Mouse (Mus musculus) cortical plate, adult 2 months (tissue): ENCODE data around the gene Coro7. TPM values are rescaled to one million over a fixed set of nuclear protein-coding genes. Genes with fewer than 3 reads are reported as not detected.

Experiments
- H3K27ac ChIP-seq: fragments of 200-500 bp; 2 replicates; pipeline ENCODE4 v1.5.1; 2012; ENCODE audit warnings: low read length, control low read depth, inconsistent platforms; ENCODE audit not compliant: insufficient read depth
- H3K4me1 ChIP-seq: fragments of 200-500 bp; 2 replicates; pipeline ENCODE4 v1.6.1; 2011; ENCODE audit warnings: low read length; ENCODE audit not compliant: control insufficient read depth, insufficient read depth
- H3K4me3 ChIP-seq: fragments of 200-500 bp; 2 replicates; pipeline ENCODE4 v1.5.1; 2011; ENCODE audit warnings: mild to moderate bottlenecking, low read length, control low read depth; ENCODE audit not compliant: insufficient read depth
- CTCF ChIP-seq: fragments of 200-500 bp; IDR thresholded peaks from 2 replicates; pipeline ENCODE4 v1.5.1; 2011; ENCODE audit warnings: mild to moderate bottlenecking, control low read depth, low read length; ENCODE audit not compliant: insufficient read depth; ENCODE audit errors: extremely low read depth
- POLR2A ChIP-seq: fragments of 200-500 bp; IDR thresholded peaks from 2 replicates; pipeline ENCODE4 v1.6.1; 2011; ENCODE audit warnings: mild to moderate bottlenecking, low read length, control low read depth; ENCODE audit not compliant: insufficient read depth; ENCODE audit errors: extremely low read depth
- polyA plus RNA-seq: library from polyadenylated mRNA; depleted of rRNA; stranded (reverse); fragments of >200 nt; gene quantifications from 2 replicates; pipeline ENCODE4 v1.2.3, GENCODE M21; 2012

Gene Coro7
- polyA plus RNA-seq, 1 experiment = 103 TPM

DNA sequence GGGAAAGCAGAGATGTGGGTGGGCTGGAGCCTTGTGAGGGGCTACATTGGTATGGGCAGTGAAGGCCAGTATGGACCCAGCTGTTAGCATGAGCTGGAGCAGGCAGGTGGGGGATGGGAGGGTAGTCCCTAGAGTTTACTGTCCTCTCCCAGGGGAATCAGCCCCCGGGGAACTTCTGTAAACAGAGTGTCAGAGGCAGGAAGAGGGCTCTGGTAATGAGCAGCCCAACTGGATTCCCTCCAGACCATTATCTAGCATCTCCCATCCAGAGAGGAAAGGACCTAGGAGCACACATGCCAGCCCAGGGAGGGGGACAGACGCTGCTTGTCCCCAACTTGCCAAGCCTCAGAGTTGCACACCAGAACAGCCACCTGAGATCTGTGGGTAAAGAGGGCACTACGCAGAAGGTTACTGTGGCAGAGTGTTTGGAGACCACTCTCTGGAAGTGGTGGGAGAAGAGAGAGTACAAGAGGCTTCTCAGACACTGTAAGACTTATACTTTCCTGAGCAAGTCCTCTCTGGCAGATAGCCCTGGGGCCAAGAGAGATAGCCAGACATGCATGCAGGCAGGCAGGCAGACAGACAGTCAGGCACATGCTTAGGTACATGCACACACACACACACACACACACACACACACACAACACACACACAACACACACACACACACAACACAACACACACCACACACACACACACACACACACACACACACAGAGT is 38.3 kb downstream of the Coro7 start:
- Histone ChIP-seq H3K4me3 (peak overlapping the region; percentile 56; the same call in 1 of the 2 replicates), H3K4me1 (peaks cover 17% of the 10 kb centered on the region), H3K27ac (0 out of 2 replicates have a peak overlapping the region, but pooled peaks have one; percentile 33)
- TF ChIP-seq CTCF = no peak

DNA sequence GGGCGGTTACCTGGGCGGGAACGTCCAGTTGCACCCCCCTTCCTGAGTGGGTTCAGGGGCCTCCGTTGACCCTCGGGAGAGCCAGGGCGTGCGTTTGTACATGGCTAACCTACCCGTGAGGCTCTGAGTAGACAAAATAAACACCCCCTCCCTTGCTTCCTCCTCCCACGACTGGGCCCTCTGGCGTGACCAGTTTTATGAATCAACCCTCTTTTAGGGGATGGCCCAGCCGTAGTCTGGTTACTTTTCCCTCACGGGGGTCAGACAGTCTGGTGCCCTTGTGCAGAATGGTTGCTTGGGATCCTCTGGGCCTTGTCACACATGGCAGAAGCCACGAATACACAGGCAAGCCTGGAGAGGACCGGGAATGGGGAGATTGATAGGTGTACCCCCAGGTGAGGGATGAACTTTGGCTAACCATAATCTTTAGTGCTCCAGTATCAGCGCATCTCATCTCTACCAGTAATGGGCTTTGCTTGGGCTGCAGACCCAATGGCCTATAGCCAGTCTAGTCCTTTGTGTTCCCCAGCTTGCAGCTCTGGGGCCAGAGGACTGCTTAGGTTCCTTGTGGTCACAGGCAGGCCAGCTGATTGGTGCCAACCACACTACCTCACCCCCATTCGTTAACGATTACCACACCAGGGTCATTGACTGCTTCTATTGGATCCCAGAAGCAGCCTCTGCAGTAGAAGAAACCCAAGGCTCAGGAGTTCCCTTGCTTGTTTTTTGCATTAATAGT is 39.1 kb downstream of the Coro7 start:
- TF ChIP-seq CTCF = no peak
- TF ChIP-seq POLR2A = no peak
- peak overlapping the region; percentile 56 for H3K4me3 ChIP-seq
- H3K27ac ChIP-seq = peak overlapping the region; percentile 32
- H3K4me1 ChIP-seq = peaks cover 17% of the 10 kb centered on the region

GRCm38 (mm10) chr16:4639831-4640237 is 39.7 kb downstream of the Coro7 start, which contains the start of the genes Vasn and Dnaja3:
TSS of gene Vasn (plus strand) at chr16:4639941.
TSS of gene Dnaja3 (plus strand) at chr16:4639989.
- H3K4me1 ChIP-seq = peaks cover 17% of the 10 kb centered on the region
- TF ChIP-seq CTCF (no peak), POLR2A (peak; percentile 81)
- H3K4me3 ChIP-seq = peak within 1 kb of the TSS; percentile 56
- peak within 1 kb of the TSS; percentile 32 for H3K27ac ChIP-seq

- peaks cover 12% of the 10 kb centered on the region for H3K4me1 ChIP-seq
These were observed 40.6 kb downstream of the Coro7 start for GRCm38 (mm10) chr16:4638891-4639390.

GRCm38 (mm10) chr16:4635760-4636159 is 43.8 kb downstream of the Coro7 start:
- Histone ChIP-seq H3K4me1 (no peaks in the 10 kb centered on the region), H3K4me3 (no peak overlapping the region), H3K27ac (no peak overlapping the region)
- no peak for TF ChIP-seq CTCF
- TF ChIP-seq POLR2A = no peak

More at GRCm38 (mm10) chr16:4638891-4639390, 40.6 kb downstream of the Coro7 start:
- Histone ChIP-seq H3K4me3 (no peak overlapping the region), H3K27ac (no peak overlapping the region)
- TF ChIP-seq POLR2A (no peak), CTCF (no peak)

DNA sequence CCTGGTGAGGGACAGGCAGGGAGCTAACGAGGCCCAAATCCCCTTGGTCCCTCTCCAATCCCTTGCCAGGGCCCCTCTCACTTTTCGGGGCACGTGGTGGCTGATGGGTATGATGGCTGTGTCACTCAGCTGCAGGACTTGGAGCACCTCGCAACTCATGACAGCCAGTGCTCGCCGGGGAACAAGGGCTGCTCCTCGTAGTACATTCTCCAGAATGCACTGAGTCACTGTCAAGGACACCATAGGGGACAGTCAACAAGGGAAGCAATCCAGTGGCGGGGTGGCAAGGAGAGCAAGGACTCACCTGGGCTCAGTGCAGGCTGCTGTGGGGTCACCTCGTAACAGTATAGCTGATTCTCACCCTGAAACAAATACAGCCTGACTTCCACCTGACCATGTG is 44.9 kb downstream of the Coro7 start:
- H3K4me3 ChIP-seq = no peak overlapping the region

DNA sequence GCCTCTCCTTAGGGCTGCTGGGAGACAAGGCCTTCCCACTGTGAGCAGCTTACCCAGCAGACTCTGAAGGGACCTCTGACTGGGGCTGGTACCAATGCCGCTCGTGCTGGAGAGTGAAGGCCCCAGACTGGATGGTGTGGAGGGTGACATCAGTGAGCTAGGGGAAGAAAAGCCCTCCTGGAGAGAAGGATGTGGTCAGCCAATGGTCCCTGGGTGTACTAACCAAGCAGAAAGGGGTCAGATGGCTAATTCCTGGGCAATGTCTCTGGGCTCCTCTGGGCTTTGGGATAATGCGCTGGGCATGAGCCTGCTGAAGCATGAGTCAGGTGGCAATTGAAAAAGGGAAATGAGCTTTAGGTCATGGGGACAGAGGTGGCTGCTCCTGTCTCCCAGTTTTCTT is 45.9 kb downstream of the Coro7 start:
- H3K4me3 ChIP-seq = no peak overlapping the region
- H3K4me1 ChIP-seq = no peaks in the 10 kb centered on the region
- TF ChIP-seq POLR2A (no peak), CTCF (no peak)
- no peak overlapping the region for H3K27ac ChIP-seq

More for the DNA sequence above, 44.9 kb downstream of the Coro7 start:
- Histone ChIP-seq H3K4me1 (no peaks in the 10 kb centered on the region), H3K27ac (no peak overlapping the region)
- TF ChIP-seq CTCF (no peak), POLR2A (no peak)

DNA sequence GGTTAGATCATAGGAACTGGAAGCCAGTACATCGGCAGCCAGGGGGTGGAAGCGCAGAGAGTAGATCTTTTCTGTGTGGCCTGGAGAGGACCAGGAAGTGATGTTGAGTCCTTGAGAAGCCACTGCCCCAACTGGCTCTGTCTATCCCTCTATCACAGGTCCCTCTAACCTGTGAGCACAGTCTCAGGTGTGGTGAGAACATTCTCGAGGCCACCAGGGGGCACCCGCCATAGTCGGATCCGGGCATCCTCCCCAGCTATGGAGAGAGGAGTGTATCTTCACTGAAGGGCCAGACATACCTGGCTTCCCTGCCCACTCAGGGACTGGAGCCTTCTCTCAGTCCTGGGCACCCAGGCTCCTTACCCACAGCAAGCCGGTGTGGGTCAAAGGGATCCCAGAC is 47.5 kb downstream of the Coro7 start:
- TF ChIP-seq CTCF (peak; percentile 16; the same call in 1 of the 2 replicates), POLR2A (no peak)
- no peak overlapping the region for H3K27ac ChIP-seq
- H3K4me1 ChIP-seq = no peaks in the 10 kb centered on the region
- H3K4me3 ChIP-seq = no peak overlapping the region

DNA sequence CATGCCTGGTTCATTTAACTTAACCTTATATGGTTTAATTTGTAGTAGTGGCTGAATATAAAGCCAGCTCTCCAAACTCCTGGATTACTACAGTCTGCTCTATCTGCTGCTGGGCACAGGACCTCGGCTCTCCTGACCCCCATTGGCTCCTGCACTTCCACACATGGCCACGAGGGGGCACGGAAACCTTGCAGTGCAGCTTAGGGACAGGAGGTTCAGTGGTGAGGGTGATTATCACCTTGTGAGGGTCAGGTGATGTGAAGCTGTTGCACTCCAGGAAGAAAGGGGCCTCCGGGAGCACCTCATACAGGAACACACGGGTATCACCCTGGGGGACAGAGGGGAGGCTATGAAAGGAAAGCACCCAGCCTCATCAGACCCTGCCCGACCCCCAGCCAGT is 49.6 kb downstream of the Coro7 start:
- Histone ChIP-seq H3K4me3 (no peak overlapping the region), H3K27ac (no peak overlapping the region)
- no peak for TF ChIP-seq POLR2A
- TF ChIP-seq CTCF = peak; percentile 96

More for the DNA sequence above, 49.6 kb downstream of the Coro7 start:
- H3K4me1 ChIP-seq = no peaks in the 10 kb centered on the region
